Mouse (Mus musculus) brain, embryonic 14.5 days (tissue): Measurements from ENCODE around the gene Ggnbp2.

ENCODE experiments used
- CTCF ChIP-seq: fragments of 200-500 bp; IDR thresholded peaks from 2 replicates; pipeline ENCODE4 v1.5.1; 2012; ENCODE audit warnings: inconsistent platforms, mild to moderate bottlenecking, moderate library complexity, borderline replicate concordance; ENCODE audit not compliant: insufficient read depth, insufficient read length; ENCODE audit errors: extremely low read depth
- POLR2A ChIP-seq: fragments of 200-500 bp; IDR thresholded peaks from 2 replicates; pipeline ENCODE4 v1.6.1; 2012; ENCODE audit warnings: mild to moderate bottlenecking, inconsistent platforms, borderline replicate concordance; ENCODE audit not compliant: poor library complexity, insufficient read depth, insufficient read length, severe bottlenecking; ENCODE audit errors: extremely low read depth

DNA sequence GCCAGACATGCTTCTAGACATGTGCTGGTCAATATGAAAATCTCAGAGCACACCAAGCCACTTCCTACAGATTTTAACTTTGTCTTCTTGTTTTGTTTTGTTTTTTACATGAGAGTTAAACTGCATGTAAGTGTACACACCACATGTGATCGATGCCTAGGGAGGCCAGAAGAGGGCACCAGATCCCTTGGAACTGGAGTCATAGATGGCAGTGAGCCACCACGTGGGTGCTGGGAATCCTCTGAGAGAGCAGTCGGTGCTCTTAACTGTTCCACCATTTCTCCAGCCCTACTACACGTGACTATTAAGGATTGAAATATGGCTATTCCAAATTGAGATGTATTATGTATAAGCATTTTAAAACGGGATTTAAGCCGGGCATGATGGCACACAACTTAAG lies 53.3 kb downstream of the Ggnbp2 start:
- TF ChIP-seq CTCF (no peak), POLR2A (no peak)
